Mouse (Mus musculus) embryonic facial prominence, embryonic 12.5 days (tissue): ENCODE measurements around the gene Adar. TPM values are rescaled to one million over a fixed set of nuclear protein-coding genes. Genes with fewer than 3 reads are reported as not detected.

Source experiments
- ATAC-seq: fragments of 200-750 bp; cut with Nextera tagmentation; 2 replicates; pipeline ENCODE4 v1.8.0; 2017; ENCODE audit not compliant: insufficient number of reproducible peaks, insufficient read depth, low FRiP score, low TSS enrichment
- H3K27ac ChIP-seq: fragments of 300-500 bp; sonication (generic); 2 replicates; pipeline ENCODE4 v1.5.1; 2016; ENCODE audit warnings: mild to moderate bottlenecking
- H3K27me3 ChIP-seq: fragments of 300-500 bp; sonication (generic); 2 replicates; pipeline ENCODE4 v1.6.1; 2016; ENCODE audit warnings: mild to moderate bottlenecking, moderate library complexity
- H3K36me3 ChIP-seq: fragments of 300-500 bp; sonication (generic); 2 replicates; pipeline ENCODE4 v1.6.1; 2016; ENCODE audit warnings: mild to moderate bottlenecking
- H3K4me1 ChIP-seq: fragments of 300-500 bp; sonication (generic); 2 replicates; pipeline ENCODE4 v1.6.1; 2016
- H3K4me2 ChIP-seq: fragments of 300-500 bp; sonication (generic); replicated peaks from 2 replicates; pipeline ENCODE4 v1.6.1; 2016; ENCODE audit warnings: mild to moderate bottlenecking, moderate library complexity
- H3K4me3 ChIP-seq: fragments of 300-500 bp; sonication (generic); 2 replicates; pipeline ENCODE4 v1.5.1; 2016; ENCODE audit warnings: mild to moderate bottlenecking
- H3K9ac ChIP-seq: fragments of 300-500 bp; sonication (generic); 2 replicates; pipeline ENCODE4 v1.6.1; 2016; ENCODE audit warnings: mild to moderate bottlenecking, moderate library complexity
- H3K9me3 ChIP-seq: fragments of 300-500 bp; sonication (generic); 2 replicates; pipeline ENCODE4 v1.6.1; 2016; ENCODE audit warnings: mild to moderate bottlenecking, moderate library complexity
- WGBS: fragments of 180-500 bp; shearing (Covaris S2); methylation state at CpG from one replicate; pipeline ENCODE4 v1.1.7; 2016; 5-methylcytosine and 5-hydroxymethylcytosine counted together
- polyA plus RNA-seq: library from polyadenylated mRNA; unstranded; fragments of >200 nt; fragmentation: Nextera tagmentation; extraction: Ambion mirVana; gene quantifications from 2 replicates; pipeline ENCODE4 v1.2.1, GENCODE M21; 2016

The Adar gene
- 15.0 and 15.1 TPM in 2 replicates for polyA plus RNA-seq

- Histone ChIP-seq H3K9me3 (no peaks in the 10 kb centered on the region), H3K27ac (peak within 1 kb of the TSS; percentile 73), H3K36me3 (no peaks in the 10 kb centered on the region), H3K4me2 (peak within 1 kb of the TSS; percentile 72), H3K9ac (peak within 1 kb of the TSS; percentile 95), H3K4me3 (peak within 1 kb of the TSS; percentile 99), H3K4me1 (peaks cover 8% of the 10 kb centered on the region), H3K27me3 (peaks cover 3% of the 10 kb centered on the region; the same call in 1 of the 2 replicates)
- ATAC-seq: peak; percentile 84
- WGBS: 6% methylated on average over 27 of the region's 28 CpGs
These were observed at the start of gene Adar for GRCm38 (mm10) chr3:89714359-89715206. TSS of gene Adar (plus strand) at chr3:89715022.

- WGBS: 40% methylated on average over 11 of the region's 11 CpGs
- Histone ChIP-seq H3K36me3 (no peaks in the 10 kb centered on the region), H3K4me1 (peaks cover 25% of the 10 kb centered on the region), H3K4me2 (no peak overlapping the region), H3K9me3 (no peaks in the 10 kb centered on the region), H3K4me3 (no peak overlapping the region), H3K27ac (no peak overlapping the region), H3K9ac (no peak overlapping the region), H3K27me3 (no peaks in the 10 kb centered on the region)
- no peak for ATAC-seq
These were observed 47.7 kb upstream of the Adar start for GRCm38 (mm10) chr3:89667131-89667530.

- peaks cover 4% of the 10 kb centered on the region; the same call in 1 of the 2 replicates for H3K4me1 ChIP-seq
These were observed 43.5 kb upstream of the Adar start for GRCm38 (mm10) chr3:89671334-89671733.

GRCm38 (mm10) chr3:89672573-89673317 lies 42.1 kb upstream of the Adar start:
- Histone ChIP-seq H3K4me2 (no peak overlapping the region), H3K9me3 (no peaks in the 10 kb centered on the region), H3K36me3 (no peaks in the 10 kb centered on the region), H3K4me3 (no peak overlapping the region), H3K4me1 (no peaks in the 10 kb centered on the region), H3K27ac (no peak overlapping the region), H3K27me3 (no peaks in the 10 kb centered on the region), H3K9ac (no peak overlapping the region)
- no peak for ATAC-seq
- WGBS: 80% methylated on average over 12 of the region's 12 CpGs

More at GRCm38 (mm10) chr3:89671334-89671733, 43.5 kb upstream of the Adar start:
- no peak for ATAC-seq
- H3K27me3 ChIP-seq: no peaks in the 10 kb centered on the region
- no peaks in the 10 kb centered on the region for H3K36me3 ChIP-seq
- H3K4me2 ChIP-seq: no peak overlapping the region
- H3K9ac ChIP-seq: no peak overlapping the region
- no peaks in the 10 kb centered on the region for H3K9me3 ChIP-seq
- no peak overlapping the region for H3K27ac ChIP-seq
- WGBS: 59% methylated on average over 6 of the region's 6 CpGs
- H3K4me3 ChIP-seq: no peak overlapping the region

- no peak for ATAC-seq
These were observed 37.2 kb upstream of the Adar start for GRCm38 (mm10) chr3:89677617-89678016.

GRCm38 (mm10) chr3:89686031-89686430 lies 28.8 kb upstream of the Adar start:
- Histone ChIP-seq H3K27ac (no peak overlapping the region), H3K4me2 (no peak overlapping the region), H3K4me1 (peaks cover 5% of the 10 kb centered on the region; the same call in 1 of the 2 replicates), H3K9me3 (no peaks in the 10 kb centered on the region), H3K36me3 (no peaks in the 10 kb centered on the region), H3K27me3 (peaks cover 12% of the 10 kb centered on the region; the same call in 1 of the 2 replicates), H3K4me3 (no peak overlapping the region), H3K9ac (no peak overlapping the region)
- WGBS: 55% methylated on average over 5 of the region's 5 CpGs
- ATAC-seq: no peak

More at GRCm38 (mm10) chr3:89677617-89678016, 37.2 kb upstream of the Adar start:
- Histone ChIP-seq H3K4me3 (no peak overlapping the region), H3K9me3 (no peaks in the 10 kb centered on the region), H3K9ac (no peak overlapping the region), H3K27ac (no peak overlapping the region), H3K4me1 (no peaks in the 10 kb centered on the region), H3K4me2 (no peak overlapping the region), H3K36me3 (no peaks in the 10 kb centered on the region), H3K27me3 (peaks cover 11% of the 10 kb centered on the region; the same call in 1 of the 2 replicates)
- WGBS: 66% methylated on average over 5 of the region's 5 CpGs

- no peak overlapping the region for H3K27ac ChIP-seq
These were observed 25.9 kb upstream of the Adar start for GRCm38 (mm10) chr3:89688694-89689581.

GRCm38 (mm10) chr3:89691776-89692175 lies 23.0 kb upstream of the Adar start:
- WGBS: 62% methylated on average over 9 of the region's 9 CpGs
- H3K36me3 ChIP-seq: no peaks in the 10 kb centered on the region
- no peak overlapping the region for H3K9ac ChIP-seq
- H3K27me3 ChIP-seq: no peaks in the 10 kb centered on the region
- H3K9me3 ChIP-seq: no peaks in the 10 kb centered on the region
- H3K4me2 ChIP-seq: no peak overlapping the region
- ATAC-seq: no peak
- peaks cover 5% of the 10 kb centered on the region; the same call in 1 of the 2 replicates for H3K4me1 ChIP-seq
- no peak overlapping the region for H3K27ac ChIP-seq
- no peak overlapping the region for H3K4me3 ChIP-seq

More at GRCm38 (mm10) chr3:89688694-89689581, 25.9 kb upstream of the Adar start:
- Histone ChIP-seq H3K9ac (peak overlapping the region; percentile 62), H3K27me3 (no peaks in the 10 kb centered on the region), H3K4me1 (peaks cover 5% of the 10 kb centered on the region; the same call in 1 of the 2 replicates), H3K4me3 (peak overlapping the region; percentile 41), H3K36me3 (no peaks in the 10 kb centered on the region), H3K4me2 (peak overlapping the region; percentile 68), H3K9me3 (no peaks in the 10 kb centered on the region)
- peak; percentile 70 for ATAC-seq
- 6% methylated on average over 25 of the region's 25 CpGs for WGBS

GRCm38 (mm10) chr3:89696152-89696821 lies 18.5 kb upstream of the Adar start:
- H3K36me3 ChIP-seq: no peaks in the 10 kb centered on the region
- no peak for ATAC-seq
- H3K27me3 ChIP-seq: no peaks in the 10 kb centered on the region
- no peak overlapping the region for H3K4me3 ChIP-seq
- H3K9me3 ChIP-seq: no peaks in the 10 kb centered on the region
- 76% methylated on average over 12 of the region's 12 CpGs for WGBS
- H3K4me2 ChIP-seq: no peak overlapping the region
- 0 out of 2 replicates have a peak, but pooled peaks cover 3% of the 10 kb centered on the region for H3K4me1 ChIP-seq
- H3K27ac ChIP-seq: no peak overlapping the region
- H3K9ac ChIP-seq: no peak overlapping the region

- Histone ChIP-seq H3K9me3 (no peaks in the 10 kb centered on the region), H3K36me3 (no peaks in the 10 kb centered on the region), H3K9ac (no peak overlapping the region), H3K4me2 (no peak overlapping the region), H3K27me3 (no peaks in the 10 kb centered on the region), H3K27ac (no peak overlapping the region), H3K4me3 (no peak overlapping the region), H3K4me1 (peaks cover 3% of the 10 kb centered on the region; the same call in 1 of the 2 replicates)
- ATAC-seq: no peak
- 95% methylated on average over 1 of the region's 1 CpGs for WGBS
These were observed 15.9 kb upstream of the Adar start for GRCm38 (mm10) chr3:89698958-89699357.
